Mouse (Mus musculus) neutrophil, adult 5-6 weeks (primary cell): ENCODE data around the gene Cars. TPM values are rescaled to one million over a fixed set of nuclear protein-coding genes. Genes with fewer than 3 reads are reported as not detected.
"Not testable (repeated sequence)": the region's sequence is repeated elsewhere in the genome, so short reads cannot be mapped to it uniquely, and the experiment has no call there.

Source experiments
- ATAC-seq: fragments of 151-379, 151-347 bp; 2 replicates; pipeline ENCODE4 v1.8.0; 2017; ENCODE audit warnings: mild to moderate bottlenecking, moderate TSS enrichment; ENCODE audit not compliant: insufficient number of reproducible peaks, poor library complexity, low FRiP score, severe bottlenecking; ENCODE audit errors: extremely low read depth
- total RNA-seq: library from RNA; stranded (forward); fragments of 200-1000 nt; gene quantifications from 2 replicates; pipeline ENCODE4 v1.2.3, GENCODE M21; 2017

Cars gene
- total RNA-seq = 63.9 and 78.8 TPM in 2 replicates

- peak; percentile 98 for ATAC-seq
These were observed at the start of gene Cars for GRCm38 (mm10) chr7:143599428-143600230. Gene Cars, minus strand, starts transcription at chr7:143600090.

GRCm38 (mm10) chr7:143649034-143649768 is 49.3 kb upstream of the Cars start, which contains the start of gene Tnfrsf22:
Gene Tnfrsf22, minus strand, starts transcription at chr7:143649661.
- peak; percentile 99 for ATAC-seq

GRCm38 (mm10) chr7:143643949-143644348 is 44.1 kb upstream of the Cars start:
- ATAC-seq = not testable (repeated sequence)

- no peak; the same call in 1 of the 2 replicates for ATAC-seq
These were observed 36.8 kb upstream of the Cars start for GRCm38 (mm10) chr7:143636674-143637073.

GRCm38 (mm10) chr7:143631503-143631902 is 31.6 kb upstream of the Cars start:
- ATAC-seq = no peak

- ATAC-seq = peak; percentile 47; the same call in 1 of the 2 replicates
These were observed 29.6 kb upstream of the Cars start for GRCm38 (mm10) chr7:143629501-143629900.

- peak; percentile 17; the same call in 1 of the 2 replicates for ATAC-seq
These were observed 28.6 kb upstream of the Cars start, which contains the start of gene Tnfrsf26 for GRCm38 (mm10) chr7:143628540-143628939. Gene Tnfrsf26, minus strand, starts transcription at chr7:143628722.

GRCm38 (mm10) chr7:143627555-143628286 is 27.8 kb upstream of the Cars start:
- ATAC-seq = peak; percentile 78

GRCm38 (mm10) chr7:143626178-143626577 is 26.3 kb upstream of the Cars start:
- no peak for ATAC-seq

GRCm38 (mm10) chr7:143625151-143625550 is 25.3 kb upstream of the Cars start:
- ATAC-seq = no peak

GRCm38 (mm10) chr7:143624561-143624960 is 24.7 kb upstream of the Cars start:
- no peak for ATAC-seq

- ATAC-seq = no peak
These were observed 21.1 kb upstream of the Cars start for GRCm38 (mm10) chr7:143620951-143621350.

- no peak for ATAC-seq
These were observed 14.7 kb upstream of the Cars start for GRCm38 (mm10) chr7:143614404-143615135.

- 0 out of 2 replicates have a peak, but pooled peaks have one; percentile 41 for ATAC-seq
These were observed 12.3 kb upstream of the Cars start for GRCm38 (mm10) chr7:143612215-143612614.

GRCm38 (mm10) chr7:143605321-143605720 is 5.4 kb upstream of the Cars start:
- ATAC-seq = no peak

- no peak for ATAC-seq
These were observed 5.0 kb upstream of the Cars start for GRCm38 (mm10) chr7:143604889-143605288.

- ATAC-seq = no peak
These were observed 1.8 kb upstream of the Cars start for GRCm38 (mm10) chr7:143601705-143602104.

- no peak for ATAC-seq
These were observed 396 bp upstream of the Cars start for GRCm38 (mm10) chr7:143600231-143600740.
